Mouse (Mus musculus) heart, embryonic 16.5 days (tissue): ENCODE measurements around the gene Cacna1h. TPM values are rescaled to one million over a fixed set of nuclear protein-coding genes. Genes with fewer than 3 reads are reported as not detected.

Source experiments
- ATAC-seq: fragments of 200-750 bp; cut with Nextera tagmentation; replicated peaks from 2 replicates; pipeline ENCODE4 v1.8.0; 2017; ENCODE audit warnings: moderate number of reproducible peaks; ENCODE audit not compliant: insufficient read depth, low FRiP score; ENCODE audit errors: extremely low read depth
- H3K27ac ChIP-seq: fragments of 300-500 bp; sonication (generic); 2 replicates; pipeline ENCODE4 v1.5.1; 2014; ENCODE audit warnings: mild to moderate bottlenecking, low read length, control low read depth, moderate library complexity
- H3K27me3 ChIP-seq: fragments of 300-500 bp; sonication (generic); 2 replicates; pipeline ENCODE4 v1.6.1; 2014; ENCODE audit warnings: low read length, mixed read lengths; ENCODE audit not compliant: control insufficient read depth, insufficient read depth
- H3K36me3 ChIP-seq: fragments of 300-500 bp; sonication (generic); 2 replicates; pipeline ENCODE4 v1.6.1; 2014; ENCODE audit not compliant: control insufficient read depth, insufficient read depth
- H3K4me1 ChIP-seq: fragments of 300-500 bp; sonication (generic); 2 replicates; pipeline ENCODE4 v1.6.1; 2014; ENCODE audit warnings: low read length, mixed read lengths; ENCODE audit not compliant: control insufficient read depth, insufficient read depth
- H3K4me2 ChIP-seq: fragments of 300-500 bp; sonication (generic); 2 replicates; pipeline ENCODE4 v1.6.1; 2014; ENCODE audit warnings: low read depth, mild to moderate bottlenecking, control low read depth, low read length
- H3K4me3 ChIP-seq: fragments of 300-500 bp; sonication (generic); 2 replicates; pipeline ENCODE4 v1.5.1; 2014; ENCODE audit warnings: mild to moderate bottlenecking, control low read depth, low read length
- H3K9ac ChIP-seq: fragments of 300-500 bp; sonication (generic); 2 replicates; pipeline ENCODE4 v1.6.1; 2014; ENCODE audit warnings: low read length, control low read depth
- H3K9me3 ChIP-seq: fragments of 300-500 bp; sonication (generic); replicated peaks from 2 replicates; pipeline ENCODE4 v1.6.1; 2016; ENCODE audit warnings: low read length; ENCODE audit not compliant: control insufficient read depth
- WGBS: fragments of 180-500 bp; shearing (Covaris S2); extraction: QIAGEN DNeasy Blood & Tissue Kit; methylation state at CpG from one replicate; pipeline ENCODE4 v1.1.7; 2014; 5-methylcytosine and 5-hydroxymethylcytosine counted together
- polyA plus RNA-seq: library from polyadenylated mRNA; unstranded; fragments of >200 nt; fragmentation: Nextera tagmentation; extraction: Ambion mirVana; gene quantifications from 2 replicates; pipeline ENCODE4 v1.2.1, GENCODE M21; 2015

Gene Cacna1h
- polyA plus RNA-seq, 1 experiment from 2014 or later: 4.5 TPM

DNA sequence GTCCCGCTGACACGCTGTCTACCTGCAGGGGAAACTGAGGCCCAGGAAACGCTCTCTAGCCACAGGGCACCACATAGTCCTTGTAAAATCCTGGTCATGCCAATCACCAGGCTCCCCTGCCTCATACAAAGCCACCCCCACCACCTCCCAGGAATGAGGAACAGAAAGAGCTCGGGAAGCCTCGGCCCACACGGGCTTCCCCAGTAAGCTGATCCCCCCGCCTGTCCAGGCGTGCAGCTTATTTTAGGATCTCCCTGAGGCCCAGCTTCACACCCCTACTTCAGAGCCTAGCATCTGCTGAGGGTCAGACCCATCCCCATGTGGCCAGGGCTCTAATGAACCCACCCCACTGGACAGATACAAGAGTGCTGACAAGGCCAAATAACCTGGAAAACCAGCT is 3.0 kb downstream of the Cacna1h start:
- ATAC-seq: no peak
- no peaks in the 10 kb centered on the region for H3K9me3 ChIP-seq
- peak overlapping the region; percentile 69 for H3K27ac ChIP-seq
- H3K36me3 ChIP-seq: no peaks in the 10 kb centered on the region
- H3K27me3 ChIP-seq: peaks cover 11% of the 10 kb centered on the region
- WGBS: 36% methylated on average over 8 of the region's 8 CpGs
- H3K4me2 ChIP-seq: peak overlapping the region; percentile 97
- peak overlapping the region; percentile 53 for H3K9ac ChIP-seq
- peaks cover 41% of the 10 kb centered on the region for H3K4me1 ChIP-seq
- no peak overlapping the region for H3K4me3 ChIP-seq

DNA sequence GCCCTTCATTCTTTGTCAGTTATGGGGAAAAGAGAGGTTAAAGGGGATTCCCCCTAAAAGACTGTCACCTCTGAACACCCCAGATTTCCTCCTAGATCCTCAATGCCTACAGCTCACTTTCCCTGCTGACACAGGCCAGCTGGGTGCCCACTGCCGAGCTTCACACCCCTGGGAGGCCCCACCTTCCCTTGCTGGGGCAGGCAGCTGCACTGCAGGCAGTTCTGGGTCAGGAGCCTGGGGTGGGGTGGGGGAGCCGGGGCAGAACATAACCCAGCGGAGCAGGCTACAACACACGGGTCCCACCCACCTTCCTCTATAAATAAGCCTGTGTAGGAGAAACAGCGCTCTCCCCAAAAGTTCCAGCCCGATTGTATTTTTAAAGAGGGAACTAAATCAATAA is 3.7 kb downstream of the Cacna1h start:
- no peak for ATAC-seq
- 24% methylated on average over 6 of the region's 6 CpGs for WGBS
- H3K27me3 ChIP-seq: peaks cover 11% of the 10 kb centered on the region
- H3K36me3 ChIP-seq: no peaks in the 10 kb centered on the region
- no peaks in the 10 kb centered on the region for H3K9me3 ChIP-seq
- no peak overlapping the region for H3K4me3 ChIP-seq
- H3K27ac ChIP-seq: peak overlapping the region; percentile 69
- H3K9ac ChIP-seq: peak overlapping the region; percentile 53
- peak overlapping the region; percentile 97 for H3K4me2 ChIP-seq
- H3K4me1 ChIP-seq: peaks cover 44% of the 10 kb centered on the region

GRCm38 (mm10) chr17:25429240-25429639 is 4.3 kb downstream of the Cacna1h start:
- ATAC-seq: no peak
- Histone ChIP-seq H3K36me3 (no peaks in the 10 kb centered on the region), H3K4me1 (peaks cover 46% of the 10 kb centered on the region), H3K4me3 (no peak overlapping the region), H3K27ac (peak overlapping the region; percentile 69), H3K9ac (peak overlapping the region; percentile 13; the same call in 1 of the 2 replicates), H3K27me3 (peaks cover 11% of the 10 kb centered on the region), H3K9me3 (no peaks in the 10 kb centered on the region), H3K4me2 (no peak overlapping the region)
- WGBS: 44% methylated on average over 5 of the region's 5 CpGs

DNA sequence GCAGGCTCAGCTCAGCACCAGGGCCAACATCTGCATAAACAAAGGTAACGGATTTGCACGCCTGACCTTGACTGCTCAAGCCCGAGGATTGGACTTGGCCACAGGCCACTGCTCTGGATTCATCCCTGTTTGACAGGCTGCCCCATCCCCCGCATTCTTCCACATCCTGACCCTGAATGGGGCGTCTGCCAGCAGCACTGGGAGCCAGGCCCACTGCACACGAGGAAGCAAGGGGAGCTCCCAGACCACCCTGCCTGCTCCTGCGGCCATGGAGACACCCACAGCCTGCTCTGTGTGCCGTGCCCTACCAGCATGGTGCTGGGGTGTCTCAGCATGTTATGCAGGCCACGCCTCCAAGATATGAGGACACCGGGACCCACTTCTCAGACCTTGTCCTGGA is 6.1 kb downstream of the Cacna1h start:
- H3K9me3 ChIP-seq: no peaks in the 10 kb centered on the region
- peaks cover 46% of the 10 kb centered on the region for H3K4me1 ChIP-seq
- peaks cover 11% of the 10 kb centered on the region for H3K27me3 ChIP-seq
- ATAC-seq: peak; percentile 66
- WGBS: 12% methylated on average over 10 of the region's 10 CpGs
- peak overlapping the region; percentile 58 for H3K27ac ChIP-seq
- 0 out of 2 replicates have a peak overlapping the region, but pooled peaks have one; percentile 22 for H3K9ac ChIP-seq
- no peaks in the 10 kb centered on the region for H3K36me3 ChIP-seq
- H3K4me3 ChIP-seq: no peak overlapping the region
- H3K4me2 ChIP-seq: no peak overlapping the region

- Histone ChIP-seq H3K4me2 (no peak overlapping the region), H3K9ac (no peak overlapping the region), H3K4me1 (peaks cover 42% of the 10 kb centered on the region), H3K36me3 (no peaks in the 10 kb centered on the region), H3K27ac (no peak overlapping the region), H3K9me3 (no peaks in the 10 kb centered on the region), H3K4me3 (no peak overlapping the region), H3K27me3 (peaks cover 8% of the 10 kb centered on the region)
- ATAC-seq: no peak
- WGBS: 74% methylated on average over 2 of the region's 2 CpGs
These were observed 7.6 kb downstream of the Cacna1h start for GRCm38 (mm10) chr17:25425996-25426395.

DNA sequence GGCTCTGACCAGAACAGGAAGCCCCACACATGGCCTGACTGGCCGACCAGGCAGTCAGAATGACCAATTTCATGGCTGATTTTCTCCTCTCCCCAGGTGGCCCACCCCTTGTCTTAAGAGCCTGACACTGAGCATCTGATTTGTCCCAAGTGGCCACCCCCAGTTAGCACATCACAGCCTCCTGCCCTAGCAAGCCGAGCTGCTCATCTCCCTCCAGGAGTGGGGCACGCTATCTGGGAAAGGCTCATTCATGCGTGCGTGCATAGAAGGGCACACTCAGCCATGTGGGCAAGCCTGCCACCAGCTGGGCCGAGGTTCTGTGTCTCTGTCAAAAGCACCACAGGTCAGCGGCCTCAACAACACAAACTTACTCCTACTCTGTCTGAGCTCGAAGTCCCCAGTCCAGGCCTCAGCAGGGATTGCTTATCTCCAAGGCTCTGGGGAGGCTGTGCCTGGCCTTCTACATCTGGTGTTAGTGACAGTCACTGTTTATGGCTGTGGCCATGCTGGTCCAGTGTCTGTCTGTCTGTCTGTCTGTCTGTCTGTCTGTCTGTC is 9.0 kb downstream of the Cacna1h start:
- no peak for ATAC-seq
- no peak overlapping the region for H3K9ac ChIP-seq
- 48% methylated on average over 8 of the region's 8 CpGs for WGBS

GRCm38 (mm10) chr17:25420998-25421397 is 12.6 kb downstream of the Cacna1h start:
- no peak for ATAC-seq
- Histone ChIP-seq H3K4me1 (peaks cover 26% of the 10 kb centered on the region), H3K9me3 (no peaks in the 10 kb centered on the region), H3K36me3 (no peaks in the 10 kb centered on the region), H3K27me3 (no peaks in the 10 kb centered on the region), H3K27ac (no peak overlapping the region), H3K4me2 (no peak overlapping the region), H3K9ac (no peak overlapping the region), H3K4me3 (no peak overlapping the region)
- 80% methylated on average over 3 of the region's 3 CpGs for WGBS

More for the DNA sequence above, 9.0 kb downstream of the Cacna1h start:
- no peaks in the 10 kb centered on the region for H3K27me3 ChIP-seq
- H3K9me3 ChIP-seq: no peaks in the 10 kb centered on the region
- no peaks in the 10 kb centered on the region for H3K36me3 ChIP-seq
- H3K4me2 ChIP-seq: no peak overlapping the region
- H3K27ac ChIP-seq: no peak overlapping the region
- H3K4me3 ChIP-seq: no peak overlapping the region
- H3K4me1 ChIP-seq: peaks cover 28% of the 10 kb centered on the region

- no peaks in the 10 kb centered on the region for H3K36me3 ChIP-seq
- no peaks in the 10 kb centered on the region for H3K27me3 ChIP-seq
- no peak overlapping the region for H3K4me2 ChIP-seq
- H3K27ac ChIP-seq: no peak overlapping the region
- ATAC-seq: no peak
- peaks cover 39% of the 10 kb centered on the region for H3K4me1 ChIP-seq
- no peak overlapping the region for H3K9ac ChIP-seq
- no peak overlapping the region for H3K4me3 ChIP-seq
- H3K9me3 ChIP-seq: no peaks in the 10 kb centered on the region
- WGBS: 51% methylated on average over 9 of the region's 9 CpGs
These were observed 14.7 kb downstream of the Cacna1h start for GRCm38 (mm10) chr17:25418926-25419325.

GRCm38 (mm10) chr17:25417990-25418389 is 15.6 kb downstream of the Cacna1h start:
- Histone ChIP-seq H3K4me3 (no peak overlapping the region), H3K27me3 (no peaks in the 10 kb centered on the region), H3K4me1 (peaks cover 41% of the 10 kb centered on the region), H3K36me3 (no peaks in the 10 kb centered on the region), H3K4me2 (no peak overlapping the region), H3K9ac (no peak overlapping the region), H3K27ac (no peak overlapping the region), H3K9me3 (no peaks in the 10 kb centered on the region)
- 54% methylated on average over 6 of the region's 6 CpGs for WGBS
- no peak for ATAC-seq
